Mouse (Mus musculus): ENCODE measurements at regions not wholly inside any gene's neighbourhood (a gene's known extent, or its start where the extent isn't known, plus 50 kb on each side); places are given as distances from the start of the nearest gene placed in this dataset.

DNA sequence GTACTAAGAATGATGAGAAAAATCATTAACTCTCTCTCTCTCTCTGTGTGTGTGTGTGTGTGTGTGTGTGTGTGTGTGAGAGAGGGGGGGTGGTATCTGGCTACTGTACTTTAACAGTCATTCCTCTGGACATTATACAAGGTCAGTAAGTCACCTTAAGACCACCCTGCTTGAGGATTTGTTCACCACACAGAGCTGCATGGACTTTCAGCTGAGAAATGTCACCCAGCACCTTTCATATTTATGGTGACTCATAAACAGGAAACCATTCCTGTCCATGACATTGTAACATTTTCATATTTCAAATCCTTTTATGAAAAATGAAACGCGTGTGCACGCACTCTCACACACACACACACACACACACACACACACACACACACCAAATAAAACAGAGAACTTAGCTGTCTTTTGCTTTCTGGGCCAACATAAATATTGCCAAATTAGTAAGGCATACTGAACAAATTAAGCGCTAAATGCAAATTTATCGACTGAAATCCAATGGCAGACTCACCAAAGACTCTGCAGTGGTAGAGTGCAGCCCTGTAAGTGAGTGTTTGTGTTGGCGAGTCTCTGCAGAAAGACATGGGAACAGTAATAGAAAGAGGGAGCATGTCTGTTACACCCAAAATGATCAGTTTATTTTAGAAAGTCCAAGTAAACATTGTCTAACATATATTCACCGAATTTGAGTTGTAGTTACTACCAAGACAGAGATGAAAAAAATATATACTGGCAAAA lies 277.7 kb downstream of the Osr1 start:
- no peak for DNase-seq (ENCODE audit: low spot score)

GRCm38 (mm10) chr12:9855503-9856024 lies 285.6 kb downstream of the Osr1 start:
- no peak for DNase-seq (ENCODE audit: low spot score)

DNA sequence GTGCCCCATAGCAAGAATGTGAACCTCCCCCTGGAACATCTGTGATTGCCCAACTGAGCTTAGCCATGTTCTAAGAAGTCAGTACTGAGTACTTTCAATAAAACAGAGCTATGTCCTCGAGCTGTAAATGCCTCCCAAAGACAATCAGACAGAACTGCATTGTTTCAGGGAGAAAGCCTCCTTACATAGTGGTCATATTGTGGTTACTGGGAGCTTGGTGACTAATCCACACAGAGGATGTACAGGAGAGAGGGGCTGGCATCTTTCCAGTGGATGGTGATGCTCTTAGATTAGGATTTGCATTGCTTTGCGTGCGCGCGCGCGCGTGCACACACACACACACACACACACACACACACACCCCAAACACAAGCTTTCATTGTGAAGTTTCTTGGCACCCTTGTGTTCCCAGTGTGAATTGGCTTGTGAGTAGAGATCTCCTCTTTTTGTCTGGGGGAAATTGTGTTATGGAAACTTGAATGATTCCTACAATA lies 286.3 kb downstream of the Osr1 start:
- DNase-seq (ENCODE audit: low spot score), result no peak

- no peak for DNase-seq (ENCODE audit: low spot score)
Measured at GRCm38 (mm10) chr12:9857990-9858389, 288.1 kb downstream of the Osr1 start.

DNA sequence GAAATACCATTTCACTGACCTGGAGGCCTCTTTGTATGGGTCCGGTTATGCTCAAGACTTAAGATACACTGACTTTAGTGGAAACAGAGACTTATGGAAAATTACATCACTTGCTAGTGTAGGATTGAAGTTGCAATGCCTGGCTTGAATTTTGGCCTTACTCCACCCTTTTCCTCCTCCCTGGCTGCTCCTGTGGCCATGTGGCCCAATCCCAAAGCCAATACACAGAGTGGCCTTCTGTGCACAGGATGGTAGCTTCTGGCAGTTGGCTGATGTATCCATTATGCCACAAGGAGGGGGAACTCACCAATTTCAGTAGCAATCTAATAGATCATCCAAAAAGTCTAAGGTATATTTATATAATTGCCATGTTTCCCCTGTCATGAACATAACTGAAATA lies 292.4 kb downstream of the Osr1 start:
- DNase-seq (ENCODE audit: low spot score), result no peak

- no peak for DNase-seq (ENCODE audit: low spot score)
Measured at GRCm38 (mm10) chr12:9872236-9872635, 302.3 kb downstream of the Osr1 start.

DNA sequence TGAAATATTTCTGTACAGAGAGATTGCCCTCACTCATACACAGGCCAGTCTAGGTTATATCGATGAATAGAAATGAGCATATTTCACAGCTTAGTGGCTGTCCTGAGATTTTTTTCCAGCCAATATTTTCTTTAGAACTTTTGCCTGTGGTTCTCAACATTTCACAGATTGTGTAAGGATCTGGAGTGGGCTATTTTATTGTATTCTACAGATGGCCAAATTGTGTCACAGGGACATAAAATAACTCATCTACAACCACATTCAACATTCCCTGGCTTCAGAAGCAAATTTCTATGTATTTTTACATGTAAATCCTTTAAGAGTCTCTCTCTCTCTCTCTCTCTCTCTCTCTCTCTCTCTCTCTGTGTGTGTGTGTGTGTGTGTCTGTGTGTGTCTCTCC lies 303.3 kb downstream of the Osr1 start:
- DNase-seq (ENCODE audit: low spot score), result no peak

DNA sequence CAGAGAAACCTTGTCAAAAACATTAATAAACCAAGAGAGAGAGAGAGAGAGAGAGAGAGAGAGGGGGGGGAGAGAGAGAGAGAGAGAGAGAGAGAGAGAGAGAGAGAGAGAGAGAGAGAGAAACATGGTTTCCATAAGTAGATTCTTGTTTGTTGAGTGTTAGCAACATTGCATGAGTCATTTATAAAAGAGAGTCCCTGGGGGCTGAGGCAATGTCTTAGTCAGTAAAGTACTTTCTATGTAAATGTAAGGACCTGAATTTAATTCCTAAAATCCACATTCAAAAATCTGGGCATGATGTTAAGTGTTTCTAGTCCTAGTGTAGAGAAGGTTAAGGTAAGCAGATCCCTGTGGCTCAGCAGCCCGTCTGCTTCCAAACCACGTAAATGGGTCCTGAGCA lies 304.9 kb downstream of the Osr1 start:
- DNase-seq (ENCODE audit: low spot score), result no peak

GRCm38 (mm10) chr12:9881953-9882623 lies 312.2 kb downstream of the Osr1 start:
- DNase-seq (ENCODE audit: low spot score), result no peak

- DNase-seq (ENCODE audit: low spot score), result no peak
Measured at GRCm38 (mm10) chr12:9883037-9883730, 313.3 kb downstream of the Osr1 start.

- DNase-seq (ENCODE audit: low spot score), result no peak
Measured at GRCm38 (mm10) chr12:9894521-9894920, 324.6 kb downstream of the Osr1 start.

GRCm38 (mm10) chr12:9897980-9898379 lies 328.1 kb downstream of the Osr1 start:
- no peak for DNase-seq (ENCODE audit: low spot score)

GRCm38 (mm10) chr12:9898420-9898819 lies 328.5 kb downstream of the Osr1 start:
- DNase-seq (ENCODE audit: low spot score), result no peak

GRCm38 (mm10) chr12:9901948-9902347 lies 332.0 kb downstream of the Osr1 start:
- DNase-seq (ENCODE audit: low spot score), result no peak

DNA sequence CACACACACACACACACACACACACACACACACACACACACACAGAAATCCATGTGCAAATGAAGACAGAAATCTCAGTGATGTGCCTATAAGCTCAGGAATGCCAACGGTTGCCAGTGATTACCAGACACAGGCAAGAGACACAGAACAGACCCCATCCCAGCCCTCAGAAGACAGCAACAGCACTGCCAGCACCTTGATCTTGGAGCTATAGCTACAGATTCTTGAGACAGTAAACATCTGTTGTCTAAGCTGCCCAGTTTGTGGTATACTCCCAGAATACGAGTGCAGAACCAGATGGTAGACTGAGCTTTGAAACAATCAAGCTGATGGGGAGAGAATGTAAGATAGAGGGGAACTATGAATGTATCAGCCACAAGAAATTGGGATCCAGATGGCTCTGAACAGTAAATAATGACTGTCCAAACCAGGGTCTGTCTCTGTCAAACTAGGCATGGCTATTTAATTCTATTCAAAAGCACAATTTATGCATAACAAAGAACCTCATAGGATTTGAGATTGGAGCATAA lies 333.9 kb downstream of the Osr1 start:
- no peak for DNase-seq (ENCODE audit: low spot score)

- DNase-seq (ENCODE audit: low spot score), result no peak
Measured at GRCm38 (mm10) chr12:9912333-9912732, 342.4 kb downstream of the Osr1 start.

DNA sequence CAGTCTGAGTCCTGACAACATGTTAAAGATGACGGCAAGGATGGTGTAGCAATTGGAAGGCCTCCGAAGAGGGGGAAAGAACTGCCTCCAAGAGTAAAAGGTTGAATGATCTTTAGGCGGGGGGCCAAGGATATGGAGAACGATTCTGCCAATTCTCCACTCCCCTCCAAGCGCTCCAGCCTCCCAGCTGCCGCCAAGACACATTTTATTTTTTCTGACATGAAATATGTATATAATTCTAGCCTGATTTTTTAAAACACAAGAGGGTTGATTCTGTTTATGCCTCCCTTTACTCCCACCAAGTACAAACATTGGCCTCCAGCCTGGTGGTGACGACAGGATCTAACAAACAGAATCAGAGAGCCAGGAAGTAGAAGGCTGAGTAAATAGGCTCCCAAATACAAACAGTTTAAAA lies 345.8 kb downstream of the Osr1 start:
- no peak for DNase-seq (ENCODE audit: low spot score)

GRCm38 (mm10) chr12:9918026-9918425 lies 348.1 kb downstream of the Osr1 start:
- DNase-seq (ENCODE audit: low spot score), result no peak

DNA sequence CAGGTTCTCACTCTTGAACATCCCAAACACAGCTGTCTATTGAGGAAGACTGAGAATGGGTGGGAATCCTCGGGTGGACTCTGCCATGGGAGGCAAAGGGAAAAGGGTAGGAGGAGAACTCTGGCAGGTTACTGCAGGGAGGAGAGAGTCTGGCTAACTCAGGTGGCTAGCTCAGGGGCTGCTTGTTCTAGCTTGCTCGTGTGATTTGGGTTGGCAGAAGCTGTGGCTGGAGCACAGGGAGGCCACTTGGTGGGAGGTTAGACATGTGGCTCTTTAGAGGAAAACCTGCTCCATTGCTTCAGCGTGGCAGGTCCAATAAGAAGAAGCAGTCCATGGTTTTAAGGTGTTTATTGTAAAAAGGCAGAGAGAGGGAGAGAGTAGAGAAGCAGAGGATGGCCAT lies 349.1 kb downstream of the Osr1 start:
- no peak for DNase-seq (ENCODE audit: low spot score)

GRCm38 (mm10) chr12:9919433-9919832 lies 349.5 kb downstream of the Osr1 start:
- DNase-seq (ENCODE audit: low spot score), result no peak

- no peak for DNase-seq (ENCODE audit: low spot score)
Measured at GRCm38 (mm10) chr12:9920401-9920800, 350.5 kb downstream of the Osr1 start.

- DNase-seq (ENCODE audit: low spot score), result no peak
Measured at GRCm38 (mm10) chr12:9921591-9922198, 351.8 kb downstream of the Osr1 start.

Measured in retina, embryonic 14.5 days (tissue).